Mouse (Mus musculus): ENCODE results near the gene Crip1.

GRCm38 (mm10) chr12:113188349-113189055 lies 42.4 kb downstream of the Crip1 start:
- TF ChIP-seq POLR2A (IDR thresholded peaks at IDR 0.05; ENCODE audit: insufficient read depth, low read length) (no peak), CTCF (IDR thresholded peaks at IDR 0.05; ENCODE audit: low read depth, low read length) (no peak)
